Mouse (Mus musculus): ENCODE data around the gene Bean1.

- TF ChIP-seq POLR2A (IDR thresholded peaks at IDR 0.05; ENCODE audit: control insufficient read depth in 1 of 2, insufficient read depth in 1 of 2, low read depth in 1 of 2, low read length in 2 of 2, poor library complexity in 1 of 2) (no peak), CTCF (IDR thresholded peaks at IDR 0.05 in 2 of 3, conservative IDR thresholded peaks at IDR 0.05 in 1 of 3; ENCODE audit: control insufficient read depth in 1 of 3, insufficient read depth in 1 of 3, low read depth in 2 of 3, low read length in 3 of 3, poor library complexity in 1 of 3, severe bottlenecking in 1 of 3) (no peak), HCFC1 (IDR thresholded peaks at IDR 0.05; ENCODE audit: low read depth, low read length) (no peak), MEF2A (IDR thresholded peaks at IDR 0.05; ENCODE audit: extremely low read depth, insufficient replicate concordance, low read depth, low read length, poor library complexity, severe bottlenecking) (no peak), USF2 (IDR thresholded peaks at IDR 0.05; ENCODE audit: borderline replicate concordance in 1 of 2, insufficient read depth in 1 of 2, low read depth in 1 of 2, low read length in 2 of 2) (no peak), ZMIZ1 (IDR thresholded peaks at IDR 0.05; ENCODE audit: low read depth, low read length) (no peak), POLR2AphosphoS5 (IDR thresholded peaks at IDR 0.05; ENCODE audit: borderline replicate concordance, low read depth, low read length) (no peak), EP300 (IDR thresholded peaks at IDR 0.05; ENCODE audit: low read depth in 1 of 2, low read length in 2 of 2) (no peak), USF1 (IDR thresholded peaks at IDR 0.05; ENCODE audit: low read depth, low read length) (no peak), ZC3H11A (IDR thresholded peaks at IDR 0.05; ENCODE audit: low read depth, low read length) (no peak)
These were observed 20.7 kb downstream of the Bean1 start for GRCm38 (mm10) chr8:104190777-104191468.
